Mouse (Mus musculus): ENCODE data around the gene Slco6c1. TPM values are rescaled to one million over a fixed set of nuclear protein-coding genes. Genes with fewer than 3 reads are reported as not detected.

Gene Slco6c1
- not detected for total RNA-seq (2021)

GRCm38 (mm10) chr1:97128201-97128600 lies at the start of gene Slco6c1:
Gene Slco6c1, minus strand, starts transcription at chr1:97128301.
- no peak for DNase-seq (ENCODE audit: extremely low spot score in 1 of 2, low spot score in 1 of 2)

DNA sequence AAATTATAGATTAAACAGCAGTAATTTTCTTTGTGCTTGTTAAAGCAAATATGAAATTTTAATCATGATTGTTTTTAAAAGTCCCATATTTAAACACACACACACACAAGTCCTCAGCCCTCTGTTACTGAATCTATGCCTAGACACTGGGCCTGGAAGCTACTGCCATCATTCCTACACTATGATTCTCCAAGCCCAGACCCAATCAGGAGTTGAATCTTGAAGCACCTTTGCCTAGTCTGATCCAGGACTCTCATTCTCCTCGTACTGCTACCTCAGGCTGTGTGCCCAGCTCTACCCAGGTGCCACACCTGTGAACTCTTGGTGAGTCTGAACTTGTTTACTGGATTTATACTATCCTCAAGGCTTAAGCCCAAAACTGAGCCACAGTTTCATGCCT lies 89.1 kb downstream of the Slco6c1 start:
- DNase-seq (ENCODE audit: extremely low spot score in 1 of 2, low spot score in 1 of 2): no peak

DNA sequence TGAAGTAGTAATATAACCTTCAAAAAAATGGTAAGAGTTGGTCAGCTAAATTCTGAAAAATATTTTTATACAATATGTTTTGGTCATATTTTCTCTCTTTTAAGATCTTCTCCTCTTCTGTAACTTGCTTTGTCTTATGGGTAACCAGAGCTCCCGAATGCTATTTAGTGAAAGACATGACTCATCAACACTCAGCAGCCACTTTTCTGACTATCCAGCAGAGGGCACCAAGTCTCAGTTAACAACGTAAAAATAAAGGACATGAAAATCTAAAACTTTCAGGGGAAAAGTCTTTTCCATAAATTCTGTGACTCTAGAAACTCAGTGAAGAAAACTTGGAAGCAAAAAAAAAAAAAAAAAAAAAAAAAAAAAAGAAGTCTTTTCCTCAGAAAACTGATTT lies 89.6 kb downstream of the Slco6c1 start:
- peak in 1 of 2 experiments; percentile 11 for DNase-seq (ENCODE audit: extremely low spot score in 1 of 2, low spot score in 1 of 2)

GRCm38 (mm10) chr1:97037955-97038354 lies 90.1 kb downstream of the Slco6c1 start:
- DNase-seq (ENCODE audit: extremely low spot score in 1 of 2, low spot score in 1 of 2): no peak

DNA sequence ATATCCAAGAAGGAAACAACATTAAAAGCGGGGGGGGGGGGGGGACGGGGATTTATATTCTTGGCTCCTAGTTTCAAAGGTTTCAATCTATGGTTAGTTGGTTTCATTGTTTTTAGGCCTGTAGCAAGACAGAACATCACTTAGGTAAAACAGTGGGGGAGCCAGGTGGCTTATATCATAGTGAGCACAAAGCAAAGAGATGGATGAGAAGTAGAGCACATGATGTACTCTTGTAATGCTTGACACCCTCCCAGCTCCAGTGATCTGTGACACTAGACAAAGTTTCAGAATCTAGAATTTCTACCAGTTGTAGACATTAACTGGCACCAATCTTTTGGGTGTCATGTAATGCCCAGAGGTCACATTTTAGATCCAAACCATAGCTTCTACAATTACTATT lies 106.7 kb downstream of the Slco6c1 start:
- no peak for DNase-seq (ENCODE audit: extremely low spot score in 1 of 2, low spot score in 1 of 2)

GRCm38 (mm10) chr1:97019404-97019803 lies 108.7 kb downstream of the Slco6c1 start:
- DNase-seq (ENCODE audit: extremely low spot score in 1 of 2, low spot score in 1 of 2): no peak

DNA sequence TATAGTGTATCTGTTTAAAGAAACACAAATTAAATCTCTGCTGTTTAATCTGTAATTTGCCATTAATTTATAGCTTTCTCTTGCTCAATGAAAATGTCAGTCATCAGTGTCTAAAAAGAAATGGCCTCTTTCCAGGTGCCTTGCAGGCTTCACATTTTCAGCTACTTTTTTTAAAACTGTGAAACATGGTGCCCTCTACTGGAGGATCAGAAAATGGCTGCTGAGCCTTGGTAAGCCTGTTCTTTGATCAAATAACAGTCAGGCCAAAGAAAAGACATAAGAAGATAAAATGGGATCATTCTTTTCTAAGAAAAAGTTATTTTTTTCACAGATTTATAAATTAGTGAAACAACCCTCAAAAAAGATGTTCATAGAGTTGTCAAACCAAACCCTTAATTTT lies 109.1 kb downstream of the Slco6c1 start:
- peak in 1 of 2 experiments; percentile 71 for DNase-seq (ENCODE audit: extremely low spot score in 1 of 2, low spot score in 1 of 2)

Measured in layer of hippocampus, postnatal 25 days (tissue).